Mouse (Mus musculus) naive thymus-derived CD4-positive, alpha-beta T cell, adult 2 months (primary cell): ENCODE measurements at regions not wholly inside any gene's neighbourhood (a gene's known extent, or its start where the extent isn't known, plus 50 kb on each side); places are given as distances from the start of the nearest gene placed in this dataset.

Experiments used
- DNase-seq: peaks from one replicate; pipeline ENCODE4 v3.0.0-alpha.2; 2011; ENCODE audit warnings: low read depth

- DNase-seq = no peak
These were observed 51.7 kb upstream of the Eif4g2 start for GRCm38 (mm10) chr7:111134496-111134895.
